Mouse (Mus musculus): ENCODE measurements around the gene Nptx2.

Gene Nptx2

GRCm38 (mm10) chr5:144585100-144585499, 39.4 kb downstream of the Nptx2 start:
- DNase-seq: peak; percentile 51

DNA sequence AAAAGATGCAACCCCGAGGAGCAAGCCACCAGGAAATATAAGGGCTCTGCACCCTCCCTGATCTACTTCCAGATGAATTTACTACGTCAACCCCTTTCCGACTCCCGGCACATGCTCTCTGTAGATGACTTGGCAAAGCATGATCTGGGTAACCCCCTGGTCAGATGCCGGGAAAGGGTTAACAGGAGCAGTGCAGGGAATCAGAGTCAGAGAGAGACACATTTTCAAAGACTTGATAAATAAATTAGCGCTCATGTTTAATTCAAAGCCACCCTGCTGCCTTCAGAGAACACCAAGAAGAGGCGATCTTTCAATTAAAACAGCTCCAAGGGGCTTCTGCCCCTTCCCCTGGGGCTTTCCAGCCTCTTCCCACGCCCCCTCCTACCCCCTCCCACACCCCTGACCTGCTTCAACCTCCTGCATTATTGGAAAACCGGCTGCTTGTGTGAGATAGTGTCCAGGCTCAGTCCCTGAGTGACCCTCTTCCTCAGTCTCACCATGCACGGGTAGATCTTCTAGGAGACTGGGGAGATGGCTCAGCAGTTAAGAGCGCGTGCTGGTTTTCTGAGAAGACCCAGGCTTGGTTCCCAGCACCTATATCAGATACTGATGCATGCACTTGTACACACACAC, 45.7 kb downstream of the Nptx2 start:
- no peak for DNase-seq

- peak; percentile 82 for DNase-seq
Measured at GRCm38 (mm10) chr5:144594796-144595195, 49.1 kb downstream of the Nptx2 start.

Measured in right cerebral cortex, adult 18-20 months (tissue).